Mouse (Mus musculus): ENCODE results near the gene Hunk.

- TF ChIP-seq EP300 (IDR thresholded peaks at IDR 0.05; ENCODE audit: low read depth in 1 of 2, low read length in 2 of 2) (no peak), BHLHE40 (IDR thresholded peaks at IDR 0.05; ENCODE audit: borderline replicate concordance, low read depth, low read length) (no peak), NELFE (IDR thresholded peaks at IDR 0.05; ENCODE audit: low read depth, low read length) (no peak), CTCF (IDR thresholded peaks at IDR 0.05 in 2 of 3, conservative IDR thresholded peaks at IDR 0.05 in 1 of 3; ENCODE audit: control insufficient read depth in 1 of 3, insufficient read depth in 1 of 3, low read depth in 2 of 3, low read length in 3 of 3, poor library complexity in 1 of 3, severe bottlenecking in 1 of 3) (no peak), POLR2A (IDR thresholded peaks at IDR 0.05; ENCODE audit: control insufficient read depth in 1 of 2, insufficient read depth in 1 of 2, low read depth in 1 of 2, low read length in 2 of 2, poor library complexity in 1 of 2) (no peak), ELF1 (IDR thresholded peaks at IDR 0.05; ENCODE audit: low read depth, low read length) (no peak), ZC3H11A (IDR thresholded peaks at IDR 0.05; ENCODE audit: low read depth, low read length) (no peak), MYC (IDR thresholded peaks at IDR 0.05; ENCODE audit: low read depth, low read length) (no peak), POLR2AphosphoS2 (IDR thresholded peaks at IDR 0.05; ENCODE audit: low read length) (no peak), MAX (IDR thresholded peaks at IDR 0.05; ENCODE audit: low read length) (no peak), SMC3 (IDR thresholded peaks at IDR 0.05; ENCODE audit: low read depth, low read length) (no peak), KAT2A (conservative IDR thresholded peaks at IDR 0.05; ENCODE audit: low read depth, low read length) (no peak), HCFC1 (IDR thresholded peaks at IDR 0.05; ENCODE audit: low read depth, low read length) (no peak)
These were observed 136.1 kb downstream of the Hunk start for GRCm38 (mm10) chr16:90521951-90522255.

Data from MEL (cell line).